Mouse (Mus musculus): ENCODE measurements around the gene Grid1.

The Grid1 gene

DNA sequence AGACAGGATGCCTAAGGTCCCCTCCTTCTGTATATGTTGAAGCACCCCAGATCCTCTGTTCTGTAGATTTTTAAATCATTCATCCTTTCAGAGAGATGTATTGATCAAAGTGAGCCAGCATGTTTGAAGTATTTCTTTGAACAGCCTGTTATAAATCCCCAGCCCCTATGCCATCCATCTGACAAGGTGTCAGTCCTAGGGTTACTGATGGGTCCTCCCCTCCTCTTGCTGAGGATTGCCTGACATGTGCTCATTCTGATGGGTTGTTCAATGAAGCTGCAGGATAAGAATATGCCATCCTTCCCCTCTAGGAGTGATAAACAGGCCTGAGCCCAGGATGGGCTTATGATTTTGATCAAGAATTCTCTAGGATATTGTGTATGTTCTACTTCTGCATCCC lies 411.5 kb downstream of the Grid1 start:
- DNase-seq = no peak

GRCm38 (mm10) chr14:35242882-35243281 lies 423.0 kb downstream of the Grid1 start:
- no peak for DNase-seq

DNA sequence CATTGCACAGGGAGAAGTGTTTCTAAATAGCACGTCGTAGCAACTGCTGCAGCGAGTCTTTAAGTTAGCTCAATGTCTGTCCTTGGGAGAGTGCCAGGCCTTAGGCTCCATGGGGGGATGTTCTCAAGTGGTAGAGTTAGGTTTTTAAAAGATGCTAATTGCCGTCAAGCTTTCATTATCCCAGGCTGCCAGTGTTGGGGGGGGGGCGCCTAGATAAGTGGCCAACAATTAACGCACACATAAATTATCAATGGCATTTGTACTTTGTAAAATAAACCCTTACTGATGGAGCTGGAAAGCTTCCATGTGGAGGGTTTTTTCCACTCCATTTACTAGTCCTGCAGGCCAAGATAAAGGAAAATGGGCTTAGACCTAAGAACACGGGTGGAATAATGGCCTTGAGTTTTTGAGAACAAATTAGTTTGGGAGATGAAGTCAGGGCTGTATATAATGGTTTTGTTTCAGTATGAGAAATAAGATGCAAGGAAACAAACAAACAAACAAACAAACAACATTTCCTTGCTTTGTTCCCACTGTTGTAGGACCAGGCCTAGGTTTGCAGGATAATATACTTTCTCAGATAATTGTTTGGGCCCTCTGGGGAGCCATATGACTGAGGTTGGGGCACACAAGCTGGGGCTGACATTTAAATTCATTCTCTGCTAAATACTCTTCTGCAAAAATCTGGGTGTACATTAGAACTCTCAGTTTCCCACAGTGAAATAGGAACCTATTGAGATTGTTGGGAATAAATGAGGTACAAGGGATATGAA lies 425.1 kb downstream of the Grid1 start:
- DNase-seq = no peak

GRCm38 (mm10) chr14:35250412-35250811 lies 430.5 kb downstream of the Grid1 start:
- DNase-seq = peak; percentile 53

GRCm38 (mm10) chr14:35254477-35254876 lies 434.6 kb downstream of the Grid1 start:
- no peak for DNase-seq

DNA sequence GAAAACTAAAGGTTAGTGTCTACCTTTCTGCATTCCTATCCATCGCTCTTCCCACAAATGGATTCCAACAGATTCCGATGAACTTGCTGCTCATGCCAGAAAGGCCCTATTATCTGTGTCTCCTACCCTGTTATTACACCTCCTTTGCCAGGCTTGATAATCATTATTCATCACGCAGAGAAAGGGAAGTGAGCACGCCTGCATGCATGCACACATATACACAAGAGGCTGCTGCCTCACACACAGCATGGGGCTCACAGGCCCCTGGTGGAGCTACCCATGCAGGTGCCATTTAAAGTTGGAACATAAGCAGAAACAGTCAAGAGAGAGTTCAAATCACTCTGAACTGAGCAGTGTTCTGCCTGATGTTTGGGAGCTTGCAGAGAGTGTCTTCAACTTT lies 450.4 kb downstream of the Grid1 start:
- no peak for DNase-seq

- DNase-seq = no peak
Observed at GRCm38 (mm10) chr14:35309201-35309600, 489.3 kb downstream of the Grid1 start.

GRCm38 (mm10) chr14:35313380-35314299 lies 493.7 kb downstream of the Grid1 start:
- DNase-seq = peak; percentile 17

DNA sequence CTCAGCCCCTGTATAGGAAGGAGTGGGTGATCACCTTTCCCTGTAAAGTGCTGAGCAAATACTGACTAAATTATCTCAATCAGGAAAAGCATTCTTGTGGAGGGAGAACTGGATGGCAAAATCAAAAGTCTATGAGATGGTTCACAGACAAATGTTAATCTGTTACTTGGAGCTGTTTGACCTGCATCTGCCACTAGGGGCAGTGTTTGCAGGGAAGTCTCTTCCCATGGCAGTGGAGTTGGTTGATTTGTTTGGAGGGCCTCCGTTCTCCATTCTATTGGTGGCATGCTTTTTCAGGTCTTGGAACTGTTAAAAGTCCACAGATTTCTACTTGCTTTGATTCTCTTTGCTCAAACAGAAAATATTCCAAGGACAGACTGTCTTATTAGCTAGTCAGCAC lies 506.4 kb downstream of the Grid1 start:
- DNase-seq = no peak

- DNase-seq = no peak
Observed at GRCm38 (mm10) chr14:35336561-35336960, 516.7 kb downstream of the Grid1 start.

DNA sequence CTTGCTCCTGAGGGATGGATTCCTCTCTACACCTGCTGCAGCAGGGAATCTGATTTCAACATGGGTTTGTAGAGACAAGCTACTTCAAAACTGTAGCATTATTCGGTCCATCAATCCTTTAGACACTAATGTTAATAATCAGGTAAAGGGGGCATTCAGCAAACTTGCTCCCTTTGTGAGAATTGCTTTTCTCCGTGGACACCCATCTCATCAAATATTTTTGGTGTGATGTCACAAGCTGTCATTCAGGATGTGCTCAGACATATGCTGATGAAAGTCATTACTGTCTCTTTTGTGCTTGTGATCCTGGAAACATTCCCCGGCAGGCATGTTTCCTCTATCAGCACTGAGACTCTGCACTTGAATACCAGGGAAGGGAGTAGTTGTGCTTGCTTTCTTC lies 536.1 kb downstream of the Grid1 start:
- DNase-seq = no peak

GRCm38 (mm10) chr14:35356480-35357085 lies 536.7 kb downstream of the Grid1 start:
- DNase-seq = no peak

DNA sequence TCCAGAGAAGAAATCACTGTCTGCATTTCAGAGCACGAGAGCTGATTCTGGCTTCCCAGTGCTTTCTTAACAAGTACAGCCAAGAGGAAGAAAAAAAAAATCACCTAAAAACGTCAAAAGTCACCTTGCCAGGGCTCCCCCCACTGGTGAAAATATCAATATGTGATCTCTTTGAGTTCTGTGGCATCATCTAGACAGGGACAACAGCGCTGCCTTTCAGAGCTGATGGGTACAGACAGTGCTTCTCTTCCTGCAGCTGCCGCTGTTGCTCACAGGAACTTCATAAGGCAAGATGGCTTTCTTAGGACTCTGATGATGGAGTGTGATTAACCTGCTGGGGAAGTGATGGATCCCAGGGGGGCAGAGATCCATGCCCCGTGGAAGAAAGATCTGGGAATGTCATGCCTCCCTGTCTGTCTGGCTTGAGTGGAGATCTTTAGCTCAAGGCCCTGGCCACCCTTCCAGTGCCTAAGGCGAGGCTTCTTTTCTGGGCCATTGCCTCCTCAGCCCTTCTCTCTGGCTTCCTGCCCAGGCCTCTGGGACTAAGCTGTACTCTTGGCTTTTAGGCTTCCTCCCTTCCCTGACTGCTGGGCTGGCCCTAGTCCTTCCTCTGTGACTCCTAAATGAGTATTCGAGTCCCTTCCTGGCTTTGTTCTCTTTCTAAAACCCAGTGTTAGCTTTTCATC lies 538.4 kb downstream of the Grid1 start:
- DNase-seq = peak; percentile 22

DNA sequence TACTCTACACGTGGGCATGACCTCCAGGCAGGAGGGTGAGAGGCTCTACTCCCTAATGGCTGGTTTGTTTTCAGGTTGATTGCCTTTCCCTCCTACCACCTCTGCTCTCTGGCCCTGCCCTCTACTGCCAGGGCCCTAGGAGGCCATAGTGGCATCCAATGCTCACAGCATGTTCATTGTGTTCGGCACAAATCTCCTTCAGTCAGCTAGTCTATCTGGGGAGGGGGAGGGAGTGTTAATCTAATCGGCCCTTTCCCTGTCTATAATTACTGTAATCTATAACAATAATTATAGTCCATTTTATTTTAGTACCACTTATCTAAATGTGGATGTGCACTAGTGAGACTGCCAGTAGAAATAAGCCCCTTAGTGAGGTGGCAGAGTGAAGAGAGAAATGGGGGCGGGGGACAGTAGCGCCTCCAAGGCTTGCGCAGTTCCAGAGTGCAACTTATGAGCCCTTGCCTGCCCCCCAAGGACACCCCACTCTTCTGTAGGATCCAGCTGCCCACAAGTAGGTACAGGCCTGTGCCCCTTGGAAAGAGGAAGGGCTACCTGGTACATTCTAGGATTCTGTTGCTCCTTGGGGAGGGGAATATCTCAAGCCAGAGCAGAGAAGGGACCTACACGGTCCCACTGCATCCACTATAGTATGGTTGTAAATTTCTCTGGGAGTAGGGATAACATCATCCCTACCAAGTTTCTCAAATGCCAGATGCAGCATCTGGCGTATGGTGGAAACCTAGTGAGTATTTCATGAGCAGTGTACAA lies 545.5 kb downstream of the Grid1 start:
- DNase-seq = no peak

DNA sequence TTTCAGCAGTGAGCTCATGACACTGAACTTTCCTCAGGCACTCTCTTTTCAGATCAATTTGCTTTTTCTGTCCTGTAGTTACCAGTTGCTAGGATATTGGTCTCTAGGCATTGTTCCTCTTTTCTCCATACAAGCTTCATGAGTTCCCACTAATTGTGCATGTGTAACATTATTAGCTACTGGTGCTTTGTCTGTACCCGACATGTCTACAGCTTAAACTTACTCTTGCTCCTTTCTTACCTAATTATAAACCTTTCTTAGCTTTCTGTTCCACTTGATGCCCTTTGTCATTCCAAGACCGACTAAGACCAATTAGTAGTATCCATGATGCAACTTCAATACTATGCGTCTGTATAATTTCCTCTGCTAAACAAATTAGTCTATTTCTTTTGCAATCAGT lies 554.5 kb downstream of the Grid1 start:
- DNase-seq = no peak

GRCm38 (mm10) chr14:35393591-35393990 lies 573.7 kb downstream of the Grid1 start:
- DNase-seq = no peak

DNA sequence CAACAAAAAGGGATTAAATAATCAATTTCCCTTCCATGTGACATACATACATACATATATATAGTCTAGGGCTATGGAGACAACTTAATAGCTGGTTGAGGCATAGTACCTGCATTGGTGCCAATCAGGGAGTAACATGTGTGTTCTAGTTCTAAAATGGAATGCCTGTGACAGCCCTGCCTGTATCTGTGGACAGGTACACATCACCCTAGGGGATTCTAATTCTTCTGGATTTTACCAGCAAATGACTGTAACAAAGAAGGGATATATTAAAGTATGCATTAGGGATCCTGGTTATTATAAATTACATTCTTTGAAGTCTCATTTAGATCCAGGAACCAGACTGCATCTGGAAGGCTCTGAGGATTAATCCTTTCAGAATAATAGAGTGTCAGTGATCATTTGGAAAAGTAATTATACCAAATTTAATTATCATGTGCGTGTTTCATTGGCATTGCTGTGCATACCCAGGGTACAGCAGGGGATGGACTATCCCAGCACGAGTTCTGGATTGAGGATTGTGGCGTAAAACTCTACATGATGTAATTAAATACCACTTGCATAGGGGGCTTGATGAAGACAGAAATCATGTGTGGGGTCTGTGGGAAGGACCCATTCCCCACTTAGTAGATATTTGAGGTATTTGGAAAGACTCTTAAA lies 584.5 kb downstream of the Grid1 start:
- no peak for DNase-seq

GRCm38 (mm10) chr14:35430259-35430658 lies 610.4 kb downstream of the Grid1 start:
- DNase-seq = no peak

- DNase-seq = no peak
Observed at GRCm38 (mm10) chr14:35453702-35454101, 633.8 kb downstream of the Grid1 start.

DNA sequence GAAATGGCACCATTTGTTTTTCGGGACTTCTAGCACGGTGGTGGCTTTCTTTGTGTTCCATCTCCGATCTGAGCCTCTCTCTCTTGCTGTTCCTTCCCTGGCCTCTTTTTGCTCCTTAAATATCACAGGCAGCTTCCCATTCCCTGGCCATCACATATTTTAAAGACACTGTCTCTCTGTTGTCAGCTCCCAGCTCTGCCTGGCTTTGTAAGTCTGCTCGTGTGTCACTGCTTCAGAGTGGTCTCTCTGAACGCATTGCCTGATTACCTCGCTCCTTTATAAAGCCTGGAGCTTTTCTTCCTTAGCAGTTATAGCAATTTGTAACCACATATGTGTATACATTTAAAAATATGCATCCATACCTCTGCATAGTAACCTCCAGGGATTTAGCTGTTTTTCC lies 648.3 kb downstream of the Grid1 start:
- no peak for DNase-seq

GRCm38 (mm10) chr14:35486017-35486416 lies 666.1 kb downstream of the Grid1 start:
- no peak for DNase-seq

GRCm38 (mm10) chr14:35502324-35502723 lies 682.4 kb downstream of the Grid1 start:
- no peak for DNase-seq

Measured in cerebellum, adult 9-10 months (tissue).